ENCODE assay signal across 8 mouse cellular contexts in the genomic region with DNA sequence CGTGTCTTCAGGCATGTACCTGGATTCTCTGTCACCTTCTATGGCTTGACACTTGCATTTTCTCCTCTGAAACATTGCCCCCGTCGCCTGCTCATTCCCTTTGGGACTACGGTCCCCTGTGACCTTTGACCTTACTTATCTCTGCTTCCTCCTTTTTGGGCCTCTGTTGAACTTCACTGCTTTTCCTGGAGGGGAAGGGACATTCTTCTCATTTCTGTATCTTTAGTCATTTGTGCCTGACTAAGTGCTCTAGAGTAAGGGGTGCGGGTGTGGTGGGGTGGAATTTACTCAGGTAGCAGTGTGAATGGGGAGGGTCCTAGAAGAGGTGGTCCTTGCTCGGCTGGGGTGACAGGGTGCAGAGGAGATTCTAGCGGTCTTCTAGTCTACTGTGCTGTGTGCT. TPM values are rescaled to one million over a fixed set of nuclear protein-coding genes. Genes with fewer than 3 reads are reported as not detected.
A peak's percentile ranks its signal among the peaks of the same experiment; 100 is the strongest.
DNase-seq lines count a peak whose midpoint lies in the region; ATAC-seq lines count a peak whose summit lies in the region.
"Had no signal": no experiment of that assay in that cellular context is flagged by ENCODE, and none has a peak within 500 bp of the region (broad histone marks: within the 10 kb centered on the region; RNA-seq: fewer than 3 reads in every experiment).

No protein-coding gene starts in this region.

- H3K27ac ChIP-seq in hindbrain, embryonic 13.5 days: peak overlapping the region; percentile 31
- H3K27ac ChIP-seq in hindbrain, embryonic 16.5 days (ENCODE audit: low read depth, low read length): no peak overlapping the region
- H3K27ac ChIP-seq in midbrain, embryonic 16.5 days (ENCODE audit: low read length): 0 out of 2 replicates have a peak overlapping the region, but pooled peaks have one; percentile 12
- no peak overlapping the region for H3K27ac ChIP-seq in midbrain, embryonic 13.5 days
- H3K27ac ChIP-seq in intestine, embryonic 15.5 days: no peak overlapping the region
- H3K27ac ChIP-seq in stomach, embryonic 16.5 days (ENCODE audit: low read length): no peak overlapping the region; the same call in 1 of the 2 replicates

- H3K36me3 ChIP-seq in hindbrain, embryonic 13.5 days: no peaks in the 10 kb centered on the region
- H3K36me3 ChIP-seq in hindbrain, embryonic 16.5 days (ENCODE audit: control insufficient read depth, insufficient read depth, low read length): no peaks in the 10 kb centered on the region
- no peaks in the 10 kb centered on the region for H3K36me3 ChIP-seq in midbrain, embryonic 16.5 days (ENCODE audit: control insufficient read depth, insufficient read depth, low read length)
- H3K36me3 ChIP-seq in midbrain, embryonic 13.5 days: no peaks in the 10 kb centered on the region
- H3K36me3 ChIP-seq in intestine, embryonic 15.5 days: no peaks in the 10 kb centered on the region
- no peaks in the 10 kb centered on the region for H3K36me3 ChIP-seq in stomach, embryonic 16.5 days (ENCODE audit: control insufficient read depth, insufficient read depth, low read length)

- peaks cover 28% of the 10 kb centered on the region for H3K4me1 ChIP-seq in hindbrain, embryonic 13.5 days (replicated peaks)
- peaks cover 12% of the 10 kb centered on the region for H3K4me1 ChIP-seq in hindbrain, embryonic 16.5 days (ENCODE audit: control insufficient read depth, insufficient read depth, low read depth, low read length)
- peaks cover 10% of the 10 kb centered on the region; the same call in 1 of the 2 replicates for H3K4me1 ChIP-seq in midbrain, embryonic 16.5 days (ENCODE audit: control insufficient read depth, insufficient read depth, low read length)
- peaks cover 17% of the 10 kb centered on the region for H3K4me1 ChIP-seq in midbrain, embryonic 13.5 days (replicated peaks)
- H3K4me1 ChIP-seq in intestine, embryonic 15.5 days (replicated peaks): peaks cover 32% of the 10 kb centered on the region
- peaks cover 27% of the 10 kb centered on the region for H3K4me1 ChIP-seq in stomach, embryonic 16.5 days (ENCODE audit: control insufficient read depth, insufficient read depth, low read length)

- WGBS in hindbrain, embryonic 13.5 days: 72% methylated on average over 7 of the region's 7 CpGs
- WGBS in hindbrain, embryonic 16.5 days: 77% methylated on average over 7 of the region's 7 CpGs
- 83% methylated on average over 7 of the region's 7 CpGs for WGBS in midbrain, embryonic 16.5 days
- 79% methylated on average over 7 of the region's 7 CpGs for whole genome bisulfite sequencing in midbrain, embryonic 13.5 days
- WGBS in intestine, embryonic 15.5 days: 45% methylated on average over 7 of the region's 7 CpGs
- WGBS in stomach, embryonic 16.5 days: 43% methylated on average over 7 of the region's 7 CpGs

- DNase-seq in cerebellum, adult 11 months: no peak
- DNase-seq: embryo, embryonic 11 days had no signal

- H3K9me3 ChIP-seq in hindbrain, embryonic 13.5 days: no peaks in the 10 kb centered on the region
- H3K9me3 ChIP-seq in hindbrain, embryonic 16.5 days (ENCODE audit: control insufficient read depth, low read length): no peaks in the 10 kb centered on the region
- no peaks in the 10 kb centered on the region for H3K9me3 ChIP-seq in midbrain, embryonic 16.5 days (replicated peaks; ENCODE audit: control insufficient read depth, low read length, poor library complexity, severe bottlenecking)
- H3K9me3 ChIP-seq in midbrain, embryonic 13.5 days: no peaks in the 10 kb centered on the region
- H3K9me3 ChIP-seq in intestine, embryonic 15.5 days: no peaks in the 10 kb centered on the region
- H3K9me3 ChIP-seq in stomach, embryonic 16.5 days (replicated peaks; ENCODE audit: control insufficient read depth, low read length): no peaks in the 10 kb centered on the region

- H3K4me2 ChIP-seq in hindbrain, embryonic 13.5 days: no peak overlapping the region
- no peak overlapping the region for H3K4me2 ChIP-seq in hindbrain, embryonic 16.5 days (ENCODE audit: low read length)
- H3K4me2 ChIP-seq in midbrain, embryonic 16.5 days (ENCODE audit: low read length): no peak overlapping the region
- H3K4me2 ChIP-seq in midbrain, embryonic 13.5 days (replicated peaks): no peak overlapping the region
- no peak overlapping the region; the same call in 1 of the 2 replicates for H3K4me2 ChIP-seq in intestine, embryonic 15.5 days (replicated peaks)
- H3K4me2 ChIP-seq in stomach, embryonic 16.5 days (ENCODE audit: low read depth, low read length): no peak overlapping the region

- ATAC-seq in hindbrain, embryonic 13.5 days (ENCODE audit: low FRiP score): peak; percentile 30; the same call in 1 of the 2 replicates
- ATAC-seq in hindbrain, embryonic 16.5 days: no peak
- ATAC-seq in midbrain, embryonic 16.5 days: 0 out of 2 replicates have a peak, but pooled peaks have one; percentile 15
- no peak for ATAC-seq in midbrain, embryonic 13.5 days
- ATAC-seq in intestine, embryonic 15.5 days: peak; percentile 23
- ATAC-seq in stomach, embryonic 16.5 days (ENCODE audit: insufficient read depth, low FRiP score): no peak

- H3K4me3 ChIP-seq in hindbrain, embryonic 13.5 days: no peak overlapping the region
- H3K4me3 ChIP-seq in hindbrain, embryonic 16.5 days (ENCODE audit: low read length): no peak overlapping the region
- no peak overlapping the region for H3K4me3 ChIP-seq in midbrain, embryonic 16.5 days (ENCODE audit: low read depth, low read length)
- no peak overlapping the region for H3K4me3 ChIP-seq in midbrain, embryonic 13.5 days (replicated peaks)
- H3K4me3 ChIP-seq in intestine, embryonic 15.5 days (replicated peaks): no peak overlapping the region
- no peak overlapping the region for H3K4me3 ChIP-seq in stomach, embryonic 16.5 days (replicated peaks; ENCODE audit: low read length)

- H3K27me3 ChIP-seq in hindbrain, embryonic 13.5 days: no peaks in the 10 kb centered on the region
- no peaks in the 10 kb centered on the region for H3K27me3 ChIP-seq in hindbrain, embryonic 16.5 days (replicated peaks; ENCODE audit: control insufficient read depth, insufficient read depth, low read length)
- H3K27me3 ChIP-seq in midbrain, embryonic 16.5 days (ENCODE audit: control insufficient read depth, insufficient read depth, low read depth, low read length): no peaks in the 10 kb centered on the region
- H3K27me3 ChIP-seq in midbrain, embryonic 13.5 days: no peaks in the 10 kb centered on the region
- no peaks in the 10 kb centered on the region for H3K27me3 ChIP-seq in intestine, embryonic 15.5 days (replicated peaks)
- H3K27me3 ChIP-seq in stomach, embryonic 16.5 days (ENCODE audit: control insufficient read depth, insufficient read depth, low read length): no peaks in the 10 kb centered on the region

- H3K9ac ChIP-seq in hindbrain, embryonic 13.5 days: no peak overlapping the region
- H3K9ac ChIP-seq in hindbrain, embryonic 16.5 days (ENCODE audit: low read depth, low read length): no peak overlapping the region
- H3K9ac ChIP-seq in midbrain, embryonic 16.5 days (ENCODE audit: low read depth, low read length): no peak overlapping the region
- H3K9ac ChIP-seq in midbrain, embryonic 13.5 days (replicated peaks): no peak overlapping the region
- H3K9ac ChIP-seq in intestine, embryonic 15.5 days: no peak overlapping the region
- peak overlapping the region; percentile 4; the same call in 1 of the 2 replicates for H3K9ac ChIP-seq in stomach, embryonic 16.5 days (ENCODE audit: low read length)

RNA-seq across cellular contexts. Expression of gene Lpp, which starts 40.7 kb away (rescaled TPM):
- 11.9 TPM in 2 replicates for polyA plus RNA-seq in hindbrain, embryonic 13.5 days (2015; fragmentation: Nextera tagmentation; extraction: Ambion mirVana)
- 10.9 and 12.6 TPM in 2 replicates for polyA plus RNA-seq in hindbrain, embryonic 16.5 days (2015; fragmentation: Nextera tagmentation; extraction: Ambion mirVana)
- 10.3 and 10.7 TPM in 2 replicates for polyA plus RNA-seq in midbrain, embryonic 16.5 days (2015; fragmentation: Nextera tagmentation; extraction: Ambion mirVana)
- 9.0 and 10.2 TPM in 2 replicates for polyA plus RNA-seq in midbrain, embryonic 13.5 days (2015; fragmentation: Nextera tagmentation; extraction: Ambion mirVana)
- polyA plus RNA-seq in intestine, embryonic 15.5 days (2015; fragmentation: Nextera tagmentation; extraction: Ambion mirVana): 61.7 and 63.0 TPM in 2 replicates
- polyA plus RNA-seq in stomach, embryonic 16.5 days (2015; fragmentation: Nextera tagmentation; extraction: Ambion mirVana): 79.4 and 89.8 TPM in 2 replicates

Comparison
In these comparisons a context has a peak if more than half of its experiments do, and no peak if none do; other contexts are left out.
1. ATAC-seq: peak in hindbrain, embryonic 13.5 days (single experiment), midbrain, embryonic 16.5 days (single experiment) and intestine, embryonic 15.5 days (single experiment); none in hindbrain, embryonic 16.5 days (single experiment), midbrain, embryonic 13.5 days (single experiment) and stomach, embryonic 16.5 days (single experiment).
2. H3K27ac ChIP-seq: peak in hindbrain, embryonic 13.5 days (single experiment) and midbrain, embryonic 16.5 days (single experiment); none in hindbrain, embryonic 16.5 days (single experiment), midbrain, embryonic 13.5 days (single experiment), intestine, embryonic 15.5 days (single experiment) and stomach, embryonic 16.5 days (single experiment).